Mouse (Mus musculus): ENCODE measurements at regions not wholly inside any gene's neighbourhood (a gene's known extent, or its start where the extent isn't known, plus 50 kb on each side); places are given as distances from the start of the nearest gene placed in this dataset.

- 80% methylated on average over 5 of the region's 5 CpGs for WGBS
- Histone ChIP-seq H3K27ac (ENCODE audit: low read depth, low read length) (no peak overlapping the region), H3K4me1 (ENCODE audit: control insufficient read depth, insufficient read depth, low read length) (no peaks in the 10 kb centered on the region), H3K4me3 (ENCODE audit: low read depth, low read length) (no peak overlapping the region), H3K9me3 (replicated peaks; ENCODE audit: control insufficient read depth, low read length) (no peaks in the 10 kb centered on the region), H3K36me3 (ENCODE audit: control insufficient read depth, insufficient read depth, low read length) (no peaks in the 10 kb centered on the region), H3K27me3 (replicated peaks; ENCODE audit: control insufficient read depth, insufficient read depth, low read length) (no peaks in the 10 kb centered on the region), H3K4me2 (ENCODE audit: low read length) (no peak overlapping the region), H3K9ac (ENCODE audit: low read length) (no peak overlapping the region)
- DNase-seq (ENCODE audit: low spot score) (no peak), ATAC-seq (no peak)
Observed at GRCm38 (mm10) chr3:28183061-28183762, 79.8 kb upstream of the Tnik start.

DNA sequence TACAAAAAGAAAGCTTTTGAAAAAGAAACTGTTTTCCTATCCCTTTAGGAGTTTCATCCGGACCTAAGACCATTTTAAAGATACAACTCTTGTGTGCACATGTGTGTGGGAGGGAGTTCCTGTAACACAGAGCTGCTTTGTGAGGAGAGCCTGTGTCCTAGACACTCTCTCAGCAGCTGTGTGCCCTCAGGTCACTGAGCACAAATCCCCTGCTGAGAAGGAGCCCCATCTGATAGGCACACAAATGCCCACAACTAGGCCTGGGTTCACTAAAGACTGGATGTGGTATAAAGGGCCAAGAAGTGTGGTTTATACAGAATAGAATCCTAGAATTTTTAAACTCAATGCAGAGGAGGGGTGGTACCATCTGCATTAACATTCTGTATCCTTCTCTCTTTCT is 77.5 kb upstream of the Tnik start:
- ATAC-seq (no peak), DNase-seq (ENCODE audit: low spot score) (no peak)
- Histone ChIP-seq H3K27ac (ENCODE audit: low read depth, low read length) (no peak overlapping the region), H3K36me3 (ENCODE audit: control insufficient read depth, insufficient read depth, low read length) (no peaks in the 10 kb centered on the region), H3K4me2 (ENCODE audit: low read length) (no peak overlapping the region), H3K9ac (ENCODE audit: low read length) (no peak overlapping the region), H3K4me3 (ENCODE audit: low read depth, low read length) (no peak overlapping the region), H3K4me1 (ENCODE audit: control insufficient read depth, insufficient read depth, low read length) (no peaks in the 10 kb centered on the region), H3K9me3 (replicated peaks; ENCODE audit: control insufficient read depth, low read length) (no peaks in the 10 kb centered on the region), H3K27me3 (replicated peaks; ENCODE audit: control insufficient read depth, insufficient read depth, low read length) (no peaks in the 10 kb centered on the region)
- WGBS, result 24% methylated on average over 1 of the region's 1 CpGs

- Histone ChIP-seq H3K27me3 (replicated peaks; ENCODE audit: control insufficient read depth, insufficient read depth, low read length) (no peaks in the 10 kb centered on the region), H3K4me2 (ENCODE audit: low read length) (no peak overlapping the region), H3K4me1 (ENCODE audit: control insufficient read depth, insufficient read depth, low read length) (no peaks in the 10 kb centered on the region), H3K9ac (ENCODE audit: low read length) (no peak overlapping the region), H3K4me3 (ENCODE audit: low read depth, low read length) (no peak overlapping the region), H3K9me3 (replicated peaks; ENCODE audit: control insufficient read depth, low read length) (no peaks in the 10 kb centered on the region), H3K36me3 (ENCODE audit: control insufficient read depth, insufficient read depth, low read length) (no peaks in the 10 kb centered on the region), H3K27ac (ENCODE audit: low read depth, low read length) (no peak overlapping the region)
- DNase-seq (ENCODE audit: low spot score), result no peak
- no peak for ATAC-seq
- WGBS, result 14% methylated on average over 2 of the region's 2 CpGs
Observed at GRCm38 (mm10) chr3:28185918-28186317, 77.1 kb upstream of the Tnik start.

GRCm38 (mm10) chr3:28189371-28189770 is 73.6 kb upstream of the Tnik start:
- ATAC-seq (no peak), DNase-seq (ENCODE audit: low spot score) (no peak)
- no peaks in the 10 kb centered on the region for H3K9me3 ChIP-seq (replicated peaks; ENCODE audit: control insufficient read depth, low read length)
- H3K36me3 ChIP-seq (ENCODE audit: control insufficient read depth, insufficient read depth, low read length), result no peaks in the 10 kb centered on the region
- H3K4me3 ChIP-seq (ENCODE audit: low read depth, low read length), result no peak overlapping the region
- no peak overlapping the region for H3K9ac ChIP-seq (ENCODE audit: low read length)
- H3K4me2 ChIP-seq (ENCODE audit: low read length), result no peak overlapping the region
- no peaks in the 10 kb centered on the region for H3K4me1 ChIP-seq (ENCODE audit: control insufficient read depth, insufficient read depth, low read length)
- H3K27me3 ChIP-seq (replicated peaks; ENCODE audit: control insufficient read depth, insufficient read depth, low read length), result no peaks in the 10 kb centered on the region
- H3K27ac ChIP-seq (ENCODE audit: low read depth, low read length), result no peak overlapping the region
- WGBS, result 93% methylated on average over 2 of the region's 2 CpGs

DNA sequence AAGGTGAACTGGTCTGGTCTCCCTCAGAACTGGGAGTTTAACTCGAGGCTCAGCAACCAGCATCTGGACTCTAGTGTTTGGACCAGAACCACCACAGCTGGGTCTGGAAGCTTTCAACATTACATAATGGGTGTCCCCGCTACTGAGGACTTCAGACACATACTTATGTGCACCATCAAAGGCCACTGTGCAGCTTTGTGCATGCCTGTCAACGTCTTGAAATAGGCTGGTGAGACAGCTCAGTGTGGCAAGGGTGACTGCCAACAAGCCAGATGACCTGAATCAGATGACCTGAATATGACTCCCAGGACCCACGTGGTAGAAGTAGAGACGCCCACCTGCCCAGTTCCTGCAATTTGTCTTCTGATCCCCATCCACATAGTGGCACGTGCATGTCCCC is 72.8 kb upstream of the Tnik start:
- no peak overlapping the region for H3K4me3 ChIP-seq (ENCODE audit: low read depth, low read length)
- no peak overlapping the region for H3K27ac ChIP-seq (ENCODE audit: low read depth, low read length)
- ATAC-seq, result no peak
- H3K9ac ChIP-seq (ENCODE audit: low read length), result no peak overlapping the region
- H3K4me2 ChIP-seq (ENCODE audit: low read length), result no peak overlapping the region
- H3K27me3 ChIP-seq (replicated peaks; ENCODE audit: control insufficient read depth, insufficient read depth, low read length), result no peaks in the 10 kb centered on the region
- no peaks in the 10 kb centered on the region for H3K9me3 ChIP-seq (replicated peaks; ENCODE audit: control insufficient read depth, low read length)
- no peak for DNase-seq (ENCODE audit: low spot score)
- WGBS, result 90% methylated on average over 6 of the region's 6 CpGs
- H3K4me1 ChIP-seq (ENCODE audit: control insufficient read depth, insufficient read depth, low read length), result no peaks in the 10 kb centered on the region
- no peaks in the 10 kb centered on the region for H3K36me3 ChIP-seq (ENCODE audit: control insufficient read depth, insufficient read depth, low read length)

- DNase-seq (ENCODE audit: low spot score) (no peak), ATAC-seq (no peak)
- Histone ChIP-seq H3K9me3 (replicated peaks; ENCODE audit: control insufficient read depth, low read length) (no peaks in the 10 kb centered on the region; the same call in 1 of the 2 replicates), H3K4me2 (ENCODE audit: low read length) (no peak overlapping the region), H3K27me3 (replicated peaks; ENCODE audit: control insufficient read depth, insufficient read depth, low read length) (no peaks in the 10 kb centered on the region), H3K4me3 (ENCODE audit: low read depth, low read length) (no peak overlapping the region), H3K36me3 (ENCODE audit: control insufficient read depth, insufficient read depth, low read length) (no peaks in the 10 kb centered on the region), H3K9ac (ENCODE audit: low read length) (no peak overlapping the region), H3K4me1 (ENCODE audit: control insufficient read depth, insufficient read depth, low read length) (no peaks in the 10 kb centered on the region), H3K27ac (ENCODE audit: low read depth, low read length) (no peak overlapping the region)
- 78% methylated on average over 4 of the region's 4 CpGs for WGBS
Observed at GRCm38 (mm10) chr3:28194388-28194970, 68.5 kb upstream of the Tnik start.

GRCm38 (mm10) chr3:28196786-28197185 is 66.2 kb upstream of the Tnik start:
- no peak overlapping the region for H3K27ac ChIP-seq (ENCODE audit: low read depth, low read length)
- ATAC-seq (no peak), DNase-seq (ENCODE audit: low spot score) (no peak)
- no peaks in the 10 kb centered on the region; the same call in 1 of the 2 replicates for H3K9me3 ChIP-seq (replicated peaks; ENCODE audit: control insufficient read depth, low read length)
- H3K4me1 ChIP-seq (ENCODE audit: control insufficient read depth, insufficient read depth, low read length), result no peaks in the 10 kb centered on the region
- no peaks in the 10 kb centered on the region for H3K36me3 ChIP-seq (ENCODE audit: control insufficient read depth, insufficient read depth, low read length)
- H3K27me3 ChIP-seq (replicated peaks; ENCODE audit: control insufficient read depth, insufficient read depth, low read length), result no peaks in the 10 kb centered on the region
- WGBS, result 86% methylated on average over 1 of the region's 1 CpGs
- H3K4me2 ChIP-seq (ENCODE audit: low read length), result no peak overlapping the region
- no peak overlapping the region for H3K9ac ChIP-seq (ENCODE audit: low read length)
- no peak overlapping the region for H3K4me3 ChIP-seq (ENCODE audit: low read depth, low read length)

DNA sequence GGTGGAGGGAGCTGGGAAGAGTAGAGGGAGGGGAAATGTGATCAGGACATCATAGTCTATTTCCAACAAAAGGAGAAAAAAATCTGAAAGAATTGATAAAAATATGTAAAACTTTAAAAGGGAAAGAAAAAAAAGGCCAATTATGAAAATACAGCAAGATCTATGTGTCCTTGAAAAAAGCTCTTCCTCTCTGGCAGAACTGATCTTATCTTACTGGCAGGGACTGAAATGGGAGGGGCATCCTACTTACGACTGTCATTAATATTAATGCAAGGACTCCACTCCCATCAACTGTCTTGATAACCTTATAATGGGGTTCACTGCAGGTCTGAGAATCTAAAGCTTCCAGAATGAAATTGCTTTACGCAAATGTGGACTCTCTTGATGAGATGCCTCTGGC is 53.7 kb upstream of the Tnik start:
- Histone ChIP-seq H3K27ac (ENCODE audit: low read depth, low read length) (no peak overlapping the region), H3K9ac (ENCODE audit: low read length) (no peak overlapping the region), H3K4me3 (ENCODE audit: low read depth, low read length) (no peak overlapping the region), H3K4me1 (ENCODE audit: control insufficient read depth, insufficient read depth, low read length) (no peaks in the 10 kb centered on the region), H3K4me2 (ENCODE audit: low read length) (no peak overlapping the region), H3K9me3 (replicated peaks; ENCODE audit: control insufficient read depth, low read length) (no peaks in the 10 kb centered on the region), H3K36me3 (ENCODE audit: control insufficient read depth, insufficient read depth, low read length) (no peaks in the 10 kb centered on the region), H3K27me3 (replicated peaks; ENCODE audit: control insufficient read depth, insufficient read depth, low read length) (no peaks in the 10 kb centered on the region)
- DNase-seq (ENCODE audit: low spot score), result no peak
- 78% methylated on average over 2 of the region's 2 CpGs for WGBS
- no peak for ATAC-seq

Measured in forebrain, embryonic 14.5 days (tissue).